Mouse (Mus musculus) ES-Bruce4 (cell line): ENCODE measurements at regions not wholly inside any gene's neighbourhood (a gene's known extent, or its start where the extent isn't known, plus 50 kb on each side); places are given as distances from the start of the nearest gene placed in this dataset.
"Not testable (repeated sequence)": the region's sequence is repeated elsewhere in the genome, so short reads cannot be mapped to it uniquely, and the experiment has no call there.

Experiments used
- CTCF ChIP-seq: IDR thresholded peaks from one replicate; pipeline ENCODE4 v1.8.1; 2011; ENCODE audit warnings: low read depth, low read length
- EP300 ChIP-seq: IDR thresholded peaks from 2 replicates; pipeline ENCODE4 v1.6.1; 2011; ENCODE audit warnings: low read depth, low read length; ENCODE audit not compliant: insufficient read depth
- POLR2A ChIP-seq: IDR thresholded peaks from one replicate; pipeline ENCODE4 v1.8.1; 2011; ENCODE audit warnings: low read length; ENCODE audit not compliant: insufficient read depth

DNA sequence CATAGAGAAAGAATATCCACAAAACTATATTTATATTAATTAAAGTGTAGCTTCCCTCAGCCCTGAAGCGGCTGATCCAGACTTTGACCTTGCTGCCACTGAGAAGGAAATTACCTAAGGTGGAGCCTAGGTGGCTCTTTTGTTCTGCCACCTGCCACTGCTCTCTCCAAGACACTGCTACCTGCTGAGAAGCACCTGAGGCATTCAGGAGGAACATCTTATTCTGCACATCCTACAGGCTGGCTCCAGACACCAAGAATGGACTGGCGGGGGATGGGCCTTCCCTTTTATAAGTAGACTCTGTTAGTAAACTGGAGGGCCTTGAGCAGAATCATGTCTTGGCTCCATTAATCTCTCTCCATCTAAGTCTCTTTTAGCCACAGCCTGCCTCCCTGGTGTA, 231.7 kb upstream of the Gm21833 start:
- TF ChIP-seq CTCF, POLR2A: not testable (repeated sequence)
- TF ChIP-seq EP300: peak; percentile 97
